Mouse (Mus musculus) olfactory bulb, adult 2 months (tissue): ENCODE measurements around the gene Zfp710. TPM values are rescaled to one million over a fixed set of nuclear protein-coding genes. Genes with fewer than 3 reads are reported as not detected.
A peak's percentile ranks its signal among the peaks of the same experiment; 100 is the strongest.

Source experiments
- H3K27ac ChIP-seq: fragments of 200-500 bp; 2 replicates; pipeline ENCODE4 v1.5.1; 2012; ENCODE audit warnings: low read depth, low read length; ENCODE audit not compliant: insufficient read depth
- H3K4me1 ChIP-seq: fragments of 200-500 bp; 2 replicates; pipeline ENCODE4 v1.6.1; 2012; ENCODE audit warnings: low read length; ENCODE audit not compliant: control insufficient read depth, insufficient read depth
- H3K4me3 ChIP-seq: fragments of 200-500 bp; 2 replicates; pipeline ENCODE4 v1.5.1; 2012; ENCODE audit warnings: mild to moderate bottlenecking, low read depth, low read length, moderate library complexity; ENCODE audit not compliant: insufficient read depth
- CTCF ChIP-seq: fragments of 200-500 bp; IDR thresholded peaks from 2 replicates; pipeline ENCODE4 v1.5.1; 2012; ENCODE audit warnings: low read depth, mild to moderate bottlenecking, low read length, moderate library complexity; ENCODE audit not compliant: insufficient read depth
- POLR2A ChIP-seq: fragments of 200-500 bp; IDR thresholded peaks from 2 replicates; pipeline ENCODE4 v1.6.1; 2012; ENCODE audit warnings: mild to moderate bottlenecking, low read depth, low read length, moderate library complexity; ENCODE audit not compliant: insufficient read depth
- WGBS: fragments of 180-500 bp; shearing (Covaris S2); methylation state at CpG from one replicate; pipeline ENCODE4 v1.1.7; 2018; 5-methylcytosine and 5-hydroxymethylcytosine counted together
- polyA plus RNA-seq: library from polyadenylated mRNA; stranded (reverse); fragments of >200 nt; gene quantifications from 2 replicates; pipeline ENCODE4 v1.2.4, GENCODE M21; 2012; ENCODE audit warnings: low replicate concordance; ENCODE audit not compliant: missing spikeins, insufficient read depth, insufficient read length

The Zfp710 gene
- polyA plus RNA-seq, 1 experiment, result not detected

- Histone ChIP-seq H3K4me1 (peaks cover 38% of the 10 kb centered on the region), H3K27ac (no peak overlapping the region), H3K4me3 (no peak overlapping the region)
- no peak for TF ChIP-seq CTCF
- TF ChIP-seq POLR2A, result no peak
- 94% methylated on average over 20 of the region's 20 CpGs for WGBS
Observed at GRCm38 (mm10) chr7:80095598-80096309, 71.1 kb downstream of the Zfp710 start.

GRCm38 (mm10) chr7:80098389-80098976 lies 73.9 kb downstream of the Zfp710 start:
- peaks cover 19% of the 10 kb centered on the region for H3K4me1 ChIP-seq
- H3K27ac ChIP-seq, result no peak overlapping the region
- H3K4me3 ChIP-seq, result no peak overlapping the region
- TF ChIP-seq POLR2A (no peak), CTCF (no peak)
- WGBS, result 94% methylated on average over 13 of the region's 13 CpGs

DNA sequence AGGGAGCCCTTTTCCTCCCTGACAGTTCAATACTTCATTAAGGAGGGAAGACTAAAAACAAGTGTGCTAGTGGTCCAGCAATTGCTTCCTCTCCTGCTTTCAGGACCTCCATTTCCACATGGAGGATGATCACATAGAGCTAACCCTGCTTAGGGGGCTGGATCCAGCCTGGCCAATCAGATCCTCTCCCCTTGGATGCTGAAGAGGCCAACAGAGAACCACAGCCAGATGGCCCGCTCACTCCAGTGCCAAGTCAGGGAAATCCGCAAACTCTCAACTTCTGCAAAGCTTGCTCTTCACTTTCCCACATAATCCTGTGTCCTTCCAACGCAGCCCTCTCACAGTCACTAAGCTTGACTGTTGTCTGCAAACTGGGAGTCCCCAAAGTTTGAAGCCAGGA lies 78.7 kb downstream of the Zfp710 start:
- Histone ChIP-seq H3K4me1 (0 out of 2 replicates have a peak, but pooled peaks cover 3% of the 10 kb centered on the region), H3K27ac (no peak overlapping the region), H3K4me3 (no peak overlapping the region)
- TF ChIP-seq POLR2A, result no peak
- no peak for TF ChIP-seq CTCF
- 65% methylated on average over 3 of the region's 3 CpGs for WGBS

DNA sequence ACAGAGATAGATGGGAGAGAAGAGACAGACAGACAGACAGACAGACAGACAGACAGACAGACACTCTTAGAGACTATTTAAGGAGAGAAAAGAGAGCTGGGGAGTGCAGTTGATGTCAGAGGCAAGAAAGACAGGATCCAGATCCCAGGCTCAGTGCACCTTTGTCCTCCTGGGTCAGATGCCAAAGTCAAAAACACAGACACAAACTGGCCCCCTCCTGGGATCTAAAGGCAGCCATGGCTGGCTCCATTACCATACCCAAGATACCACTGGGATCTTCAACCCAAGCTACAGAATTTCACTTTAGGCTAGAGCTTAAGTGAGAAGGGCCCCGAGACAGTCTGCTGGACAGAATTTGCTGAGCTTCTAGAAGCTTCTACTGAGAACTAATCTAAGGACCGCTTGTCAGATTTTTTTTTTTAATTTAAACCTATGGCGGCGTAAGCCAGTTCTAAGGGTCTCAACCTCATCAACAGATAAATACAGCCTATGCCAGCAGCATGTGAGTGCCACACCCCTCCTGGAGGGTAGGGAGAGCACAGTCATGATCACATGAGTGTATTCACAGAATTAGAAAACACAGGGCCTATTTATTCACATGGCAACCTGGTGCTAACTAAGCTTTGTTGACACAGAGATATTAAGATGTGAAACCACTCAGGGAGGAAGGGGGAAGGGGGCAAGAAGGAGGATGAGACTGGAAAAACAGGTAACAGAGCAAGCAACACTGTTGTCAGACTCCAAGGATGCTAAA lies 81.2 kb downstream of the Zfp710 start:
- Histone ChIP-seq H3K4me1 (0 out of 2 replicates have a peak, but pooled peaks cover 3% of the 10 kb centered on the region), H3K27ac (no peak overlapping the region), H3K4me3 (no peak overlapping the region)
- TF ChIP-seq CTCF, result no peak
- no peak for TF ChIP-seq POLR2A
- 79% methylated on average over 4 of the region's 4 CpGs for WGBS

DNA sequence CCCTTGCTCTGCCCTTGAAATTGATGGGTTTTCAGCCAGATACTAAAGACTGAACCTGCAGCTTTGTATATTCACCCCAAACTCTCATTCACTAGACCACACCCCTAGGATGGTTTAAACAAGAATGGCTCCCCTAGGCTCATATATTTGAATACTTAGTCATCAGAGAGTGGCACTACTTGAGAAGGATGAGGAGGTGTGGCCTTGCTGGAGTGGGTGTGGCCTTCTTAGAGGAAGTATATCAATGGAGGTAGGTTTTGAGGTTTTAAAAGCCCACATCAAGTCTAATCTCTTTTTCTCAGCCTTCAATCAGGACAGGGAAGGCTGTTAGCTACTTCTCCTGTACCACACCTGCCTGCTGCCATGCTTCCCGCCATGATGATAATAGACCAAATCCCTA lies 81.8 kb downstream of the Zfp710 start:
- Histone ChIP-seq H3K4me1 (0 out of 2 replicates have a peak, but pooled peaks cover 3% of the 10 kb centered on the region), H3K27ac (no peak overlapping the region), H3K4me3 (no peak overlapping the region)
- TF ChIP-seq POLR2A (no peak), CTCF (no peak)
- 90% methylated on average over 1 of the region's 1 CpGs for WGBS

- H3K27ac ChIP-seq, result no peak overlapping the region
- WGBS, result 53% methylated on average over 9 of the region's 9 CpGs
- peaks cover 16% of the 10 kb centered on the region for H3K4me1 ChIP-seq
- no peak overlapping the region for H3K4me3 ChIP-seq
- TF ChIP-seq POLR2A (no peak), CTCF (no peak)
Observed at GRCm38 (mm10) chr7:80111066-80112045, 86.7 kb downstream of the Zfp710 start.

DNA sequence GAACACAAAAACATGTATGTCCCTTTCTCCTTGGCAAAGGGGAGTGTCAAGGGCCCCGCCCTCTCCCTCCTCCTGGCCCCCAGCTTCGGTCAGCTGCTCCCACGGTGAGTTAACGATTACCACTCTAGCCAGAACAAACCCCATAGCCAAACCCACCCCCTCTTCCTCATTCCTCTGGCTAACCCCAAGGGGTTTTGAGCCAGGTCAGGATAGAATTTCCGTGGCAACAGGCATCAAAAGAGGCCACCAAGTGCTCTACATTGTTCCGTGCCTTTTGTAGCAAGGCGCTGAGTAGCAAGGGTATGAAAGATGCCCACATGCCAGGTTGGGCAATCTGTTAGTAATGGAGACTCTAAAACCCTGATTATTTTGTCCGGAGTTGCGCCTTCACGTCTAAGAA lies 89.4 kb downstream of the Zfp710 start:
- H3K4me1 ChIP-seq, result peaks cover 19% of the 10 kb centered on the region
- TF ChIP-seq CTCF (no peak), POLR2A (no peak)
- H3K27ac ChIP-seq, result peak overlapping the region; percentile 83
- 18% methylated on average over 10 of the region's 10 CpGs for WGBS
- peak overlapping the region; percentile 86 for H3K4me3 ChIP-seq
